Mouse (Mus musculus) forebrain, embryonic 13.5 days (tissue): ENCODE results near the gene Robo1. TPM values are rescaled to one million over a fixed set of nuclear protein-coding genes. Genes with fewer than 3 reads are reported as not detected.

Experiments
- ATAC-seq: fragments of 200-750 bp; cut with Nextera tagmentation; 2 replicates; pipeline ENCODE4 v1.8.0; 2017
- H3K27ac ChIP-seq: fragments of 300-500 bp; sonication (generic); 2 replicates; pipeline ENCODE4 v1.5.1; 2015; ENCODE audit warnings: inconsistent platforms, mild to moderate bottlenecking, moderate library complexity
- H3K27me3 ChIP-seq: fragments of 300-500 bp; sonication (generic); 2 replicates; pipeline ENCODE4 v1.6.1; 2015; ENCODE audit warnings: mild to moderate bottlenecking, inconsistent platforms
- H3K36me3 ChIP-seq: fragments of 300-500 bp; sonication (generic); 2 replicates; pipeline ENCODE4 v1.6.1; 2015; ENCODE audit warnings: mild to moderate bottlenecking, inconsistent platforms; ENCODE audit not compliant: poor library complexity, severe bottlenecking
- H3K4me1 ChIP-seq: fragments of 300-500 bp; sonication (generic); 2 replicates; pipeline ENCODE4 v1.6.1; 2015; ENCODE audit warnings: inconsistent platforms
- H3K4me2 ChIP-seq: fragments of 300-500 bp; sonication (generic); 2 replicates; pipeline ENCODE4 v1.6.1; 2015; ENCODE audit warnings: inconsistent platforms, mild to moderate bottlenecking, moderate library complexity
- H3K4me3 ChIP-seq: fragments of 300-500 bp; sonication (generic); 2 replicates; pipeline ENCODE4 v1.5.1; 2015; ENCODE audit warnings: mild to moderate bottlenecking, inconsistent platforms
- H3K9ac ChIP-seq: fragments of 300-500 bp; sonication (generic); 2 replicates; pipeline ENCODE4 v1.6.1; 2015; ENCODE audit warnings: mild to moderate bottlenecking, inconsistent platforms
- H3K9me3 ChIP-seq: fragments of 300-500 bp; sonication (generic); replicated peaks from 2 replicates; pipeline ENCODE4 v1.6.1; 2016; ENCODE audit warnings: inconsistent platforms
- WGBS: fragments of 180-500 bp; shearing (Covaris S2); methylation state at CpG from one replicate; pipeline ENCODE4 v1.1.7; 2015; 5-methylcytosine and 5-hydroxymethylcytosine counted together
- polyA plus RNA-seq: library from polyadenylated mRNA; unstranded; fragments of >200 nt; fragmentation: Nextera tagmentation; extraction: Ambion mirVana; gene quantifications from 2 replicates; pipeline ENCODE4 v1.2.1, GENCODE M21; 2015

The Robo1 gene
- polyA plus RNA-seq, 1 experiment from 2014 or later = 36.9 TPM

DNA sequence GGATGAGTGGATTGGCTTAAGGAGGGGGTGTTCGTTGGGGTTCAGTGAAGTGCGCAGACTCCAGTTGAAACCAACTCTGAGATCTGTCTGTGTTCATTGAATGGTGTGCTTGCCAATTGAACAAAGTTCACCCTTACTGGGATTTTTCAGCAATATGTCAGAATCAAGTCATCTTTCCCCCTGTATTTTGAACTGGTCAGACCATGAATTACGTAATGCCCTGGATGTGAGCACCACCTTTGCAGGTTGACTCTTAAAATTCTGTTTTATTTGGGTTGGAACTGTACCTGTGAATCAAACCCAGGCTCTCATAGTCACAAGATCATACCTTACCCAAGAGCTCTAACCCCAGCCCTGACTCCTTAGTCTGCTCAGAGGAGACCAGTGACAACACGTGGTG, 666.6 kb downstream of the Robo1 start:
- Histone ChIP-seq H3K36me3 (no peaks in the 10 kb centered on the region), H3K4me1 (0 out of 2 replicates have a peak, but pooled peaks cover 4% of the 10 kb centered on the region), H3K27ac (no peak overlapping the region), H3K9ac (no peak overlapping the region), H3K4me2 (no peak overlapping the region), H3K27me3 (no peaks in the 10 kb centered on the region), H3K4me3 (no peak overlapping the region), H3K9me3 (no peaks in the 10 kb centered on the region)
- ATAC-seq = no peak
- WGBS = 99% methylated on average over 4 of the region's 4 CpGs

DNA sequence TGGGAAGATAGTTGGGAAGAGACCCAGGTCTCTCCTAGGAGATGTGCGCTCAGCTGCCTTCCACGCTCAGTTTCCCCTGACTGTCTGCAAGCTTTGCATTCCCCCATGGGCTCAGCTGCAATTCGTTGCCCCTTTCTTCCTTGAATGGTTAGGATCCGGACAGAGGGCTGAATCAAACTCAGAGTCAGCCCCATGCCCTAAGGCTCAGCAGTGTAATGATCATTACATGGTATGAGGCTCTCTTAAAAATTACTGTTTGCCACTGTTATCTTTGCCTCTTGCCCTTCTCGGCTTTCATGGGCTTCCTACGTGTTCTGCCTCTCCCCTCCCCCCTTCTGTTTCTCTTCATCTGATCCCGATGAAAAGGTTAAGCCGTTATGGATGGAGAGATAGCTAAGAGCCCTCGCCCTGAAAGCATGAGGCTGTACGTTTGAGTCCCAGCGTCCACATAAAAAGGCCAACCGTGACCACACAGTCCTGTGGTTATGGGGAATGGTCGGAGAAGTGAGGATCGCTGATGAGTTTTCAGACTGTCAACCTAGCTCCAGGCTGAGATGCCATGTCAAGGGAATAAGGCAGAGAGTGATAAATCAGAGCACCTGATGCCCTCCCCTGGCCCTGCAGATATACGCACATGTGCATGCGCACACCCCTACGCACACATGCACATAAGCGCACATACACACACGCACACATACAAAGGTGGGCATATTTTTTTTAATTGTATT, 668.9 kb downstream of the Robo1 start:
- no peaks in the 10 kb centered on the region for H3K9me3 ChIP-seq
- no peak overlapping the region for H3K9ac ChIP-seq
- no peak overlapping the region for H3K4me3 ChIP-seq
- H3K4me1 ChIP-seq = 0 out of 2 replicates have a peak, but pooled peaks cover 4% of the 10 kb centered on the region
- 75% methylated on average over 19 of the region's 19 CpGs for WGBS
- no peak overlapping the region for H3K4me2 ChIP-seq
- no peaks in the 10 kb centered on the region for H3K27me3 ChIP-seq
- no peaks in the 10 kb centered on the region for H3K36me3 ChIP-seq
- no peak for ATAC-seq
- no peak overlapping the region for H3K27ac ChIP-seq

DNA sequence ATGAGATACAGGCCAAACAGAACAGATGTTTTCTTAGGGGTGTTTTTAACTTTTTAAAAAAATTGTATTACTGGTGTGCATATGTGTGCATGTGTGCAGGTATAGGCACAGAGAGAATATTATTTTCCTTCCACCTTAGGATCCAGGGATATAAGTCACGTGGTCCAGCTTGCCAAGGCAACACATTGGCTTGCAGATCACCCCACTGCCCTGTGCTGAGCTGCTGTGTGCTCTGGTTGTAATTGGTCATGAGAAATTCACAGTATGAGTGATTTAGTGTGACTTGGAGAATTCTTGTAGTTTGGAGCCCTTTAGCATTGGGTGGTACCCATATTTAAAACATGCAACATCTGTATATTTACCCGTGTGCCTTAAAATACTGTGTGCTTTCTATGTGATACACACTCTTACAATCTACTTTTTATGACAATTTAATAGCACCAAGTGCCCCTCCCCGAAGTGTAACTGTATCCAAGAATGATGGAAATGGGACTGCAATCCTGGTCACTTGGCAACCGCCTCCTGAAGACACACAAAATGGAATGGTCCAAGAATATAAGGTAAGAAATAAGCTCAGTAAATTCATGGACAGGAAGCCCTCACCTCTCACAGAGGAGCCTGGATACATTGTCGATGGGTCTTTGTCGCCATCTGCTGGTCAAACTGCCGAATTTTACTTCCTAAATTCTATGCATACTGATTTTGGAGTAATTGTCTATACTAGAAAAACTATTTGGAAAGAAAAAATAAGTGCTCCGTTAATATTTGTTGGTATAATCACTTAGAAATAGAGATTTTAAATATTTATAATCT, 671.5 kb downstream of the Robo1 start:
- Histone ChIP-seq H3K9ac (no peak overlapping the region), H3K4me3 (no peak overlapping the region), H3K27ac (no peak overlapping the region), H3K4me1 (0 out of 2 replicates have a peak, but pooled peaks cover 4% of the 10 kb centered on the region), H3K27me3 (no peaks in the 10 kb centered on the region), H3K36me3 (0 out of 2 replicates have a peak, but pooled peaks cover 3% of the 10 kb centered on the region), H3K4me2 (no peak overlapping the region), H3K9me3 (no peaks in the 10 kb centered on the region)
- ATAC-seq = peak; percentile 77
- WGBS = 27% methylated on average over 8 of the region's 8 CpGs

DNA sequence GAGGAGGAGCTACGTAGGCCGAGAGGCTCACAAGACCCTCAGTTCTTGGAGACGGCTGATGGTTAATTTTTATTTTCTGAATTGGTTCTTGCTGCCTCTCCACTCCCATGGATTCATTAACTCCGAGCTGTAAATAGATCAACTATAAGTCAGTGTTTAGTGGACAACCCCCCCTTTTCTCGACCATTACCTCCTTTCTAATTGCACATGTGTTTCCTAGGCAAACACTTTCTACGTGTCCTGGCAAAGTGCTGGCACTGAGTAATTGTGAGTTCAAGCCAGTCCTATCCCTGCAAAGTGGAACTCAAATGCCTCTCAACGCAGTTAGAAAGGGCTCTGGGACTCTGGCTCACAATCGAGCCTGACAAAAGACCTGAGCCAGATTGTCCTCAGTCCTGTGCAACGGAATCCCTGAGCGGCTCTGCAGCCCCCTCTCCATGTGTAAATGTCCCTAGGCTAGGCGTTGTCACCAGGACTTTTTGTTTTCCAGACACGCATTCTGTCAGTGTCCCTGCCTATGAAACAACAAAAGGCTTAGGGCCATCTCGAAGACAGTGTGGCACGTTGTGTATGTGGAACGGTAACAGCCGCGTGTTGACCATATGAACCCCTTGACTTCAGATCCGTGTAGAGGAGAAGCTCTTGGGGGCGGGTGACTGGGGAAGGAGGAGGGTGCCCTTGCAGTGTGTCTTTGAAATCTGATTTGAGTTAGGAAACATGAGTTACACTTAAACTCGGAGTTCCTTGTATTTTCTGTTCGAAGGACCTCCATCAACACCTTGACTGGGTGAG, 682.5 kb downstream of the Robo1 start:
- H3K4me3 ChIP-seq = no peak overlapping the region
- H3K9me3 ChIP-seq = no peaks in the 10 kb centered on the region
- H3K27me3 ChIP-seq = no peaks in the 10 kb centered on the region

DNA sequence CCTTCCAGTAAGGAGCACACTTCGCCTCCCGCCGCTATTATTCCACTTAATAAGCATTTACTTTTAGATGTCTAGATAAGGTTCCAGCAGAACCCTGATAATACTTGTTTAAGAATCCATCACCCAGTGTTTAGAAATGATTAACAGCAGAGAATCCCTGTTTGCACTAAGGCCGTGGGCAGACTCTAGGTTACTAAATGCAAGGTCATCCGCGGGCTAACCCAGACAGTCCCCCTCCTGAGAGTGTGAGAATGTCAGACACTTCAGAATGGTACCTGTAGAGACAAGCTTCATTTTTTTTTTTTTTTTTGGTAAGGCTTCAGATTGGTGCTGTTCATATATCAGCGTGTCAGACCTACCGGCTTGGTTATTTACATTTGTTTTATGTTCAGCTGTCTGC, 685.1 kb downstream of the Robo1 start:
- H3K9ac ChIP-seq = no peak overlapping the region
- no peaks in the 10 kb centered on the region for H3K27me3 ChIP-seq
- 79% methylated on average over 8 of the region's 8 CpGs for WGBS
- no peak overlapping the region for H3K27ac ChIP-seq
- no peaks in the 10 kb centered on the region for H3K9me3 ChIP-seq
- ATAC-seq = no peak
- H3K36me3 ChIP-seq = no peaks in the 10 kb centered on the region; the same call in 1 of the 2 replicates
- no peak overlapping the region for H3K4me3 ChIP-seq
- peaks cover 13% of the 10 kb centered on the region for H3K4me1 ChIP-seq
- H3K4me2 ChIP-seq = no peak overlapping the region

More for the DNA sequence above, 682.5 kb downstream of the Robo1 start:
- Histone ChIP-seq H3K4me2 (no peak overlapping the region), H3K36me3 (no peaks in the 10 kb centered on the region; the same call in 1 of the 2 replicates), H3K27ac (no peak overlapping the region), H3K9ac (no peak overlapping the region), H3K4me1 (0 out of 2 replicates have a peak, but pooled peaks cover 6% of the 10 kb centered on the region)
- 85% methylated on average over 21 of the region's 21 CpGs for WGBS
- ATAC-seq = no peak

DNA sequence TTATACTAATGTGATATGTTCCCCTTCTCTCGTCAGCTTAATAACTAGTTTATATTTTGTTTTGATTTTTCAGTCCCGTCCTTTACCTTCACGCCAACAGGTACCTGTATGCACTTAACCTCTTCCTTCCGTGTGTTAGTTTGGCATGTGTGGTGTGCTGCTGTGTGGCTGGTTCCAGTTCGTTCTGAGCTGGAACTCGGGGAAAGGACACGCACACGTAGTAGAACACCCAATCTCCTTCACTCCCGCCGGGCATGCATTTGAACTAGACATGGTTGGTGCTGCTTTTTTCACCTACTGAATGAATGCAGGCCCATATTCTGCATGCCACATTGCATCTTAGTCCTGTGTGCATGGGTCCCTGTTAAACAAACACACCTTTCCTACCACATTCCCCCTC, 685.5 kb downstream of the Robo1 start:
- no peak overlapping the region for H3K4me2 ChIP-seq
- H3K27ac ChIP-seq = no peak overlapping the region
- no peaks in the 10 kb centered on the region for H3K9me3 ChIP-seq
- WGBS = 90% methylated on average over 10 of the region's 10 CpGs
- no peaks in the 10 kb centered on the region for H3K27me3 ChIP-seq
- peaks cover 13% of the 10 kb centered on the region for H3K4me1 ChIP-seq
- ATAC-seq = no peak
- H3K36me3 ChIP-seq = no peaks in the 10 kb centered on the region; the same call in 1 of the 2 replicates
- no peak overlapping the region for H3K4me3 ChIP-seq
- H3K9ac ChIP-seq = 0 out of 2 replicates have a peak overlapping the region, but pooled peaks have one; percentile 5

DNA sequence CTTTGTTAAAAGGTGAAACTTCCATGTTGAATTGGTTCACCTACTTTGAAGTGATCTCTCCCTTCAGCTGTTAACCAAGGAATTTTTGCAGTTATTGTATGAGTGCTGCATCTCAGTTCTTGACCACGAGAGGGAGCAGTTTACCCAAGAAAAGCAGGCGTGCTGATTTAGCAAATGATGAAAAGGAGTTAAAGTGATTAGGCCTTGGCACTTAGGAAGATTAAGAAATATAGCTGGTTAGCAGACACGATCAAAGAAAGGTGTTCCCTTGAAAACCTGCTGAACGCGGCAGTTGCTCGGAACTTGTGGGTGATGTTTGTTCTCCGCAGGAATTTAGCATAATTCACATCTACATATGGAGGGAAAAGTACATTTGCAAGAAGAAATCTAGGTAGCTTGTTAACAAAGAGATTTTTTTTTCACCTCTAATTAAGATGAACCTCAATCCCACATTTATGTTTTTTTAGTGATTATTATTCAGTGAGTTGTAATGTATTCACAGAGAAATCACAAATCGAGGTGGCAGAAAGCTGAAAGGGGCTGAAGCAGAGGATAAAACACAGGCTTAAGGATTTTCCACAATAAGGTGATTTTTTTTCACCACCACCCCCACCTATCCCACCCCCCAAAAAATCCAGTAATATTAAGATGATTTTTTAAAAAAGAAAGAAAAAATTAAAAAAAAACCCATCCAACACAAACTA, 687.3 kb downstream of the Robo1 start:
- H3K4me2 ChIP-seq = 0 out of 2 replicates have a peak overlapping the region, but pooled peaks have one; percentile 10
- WGBS = 13% methylated on average over 8 of the region's 8 CpGs
- H3K36me3 ChIP-seq = no peaks in the 10 kb centered on the region
- no peaks in the 10 kb centered on the region for H3K27me3 ChIP-seq
- H3K9ac ChIP-seq = no peak overlapping the region
- peaks cover 13% of the 10 kb centered on the region for H3K4me1 ChIP-seq
- no peak overlapping the region; the same call in 1 of the 2 replicates for H3K27ac ChIP-seq
- no peak overlapping the region for H3K4me3 ChIP-seq
- ATAC-seq = peak; percentile 57
- H3K9me3 ChIP-seq = no peaks in the 10 kb centered on the region

DNA sequence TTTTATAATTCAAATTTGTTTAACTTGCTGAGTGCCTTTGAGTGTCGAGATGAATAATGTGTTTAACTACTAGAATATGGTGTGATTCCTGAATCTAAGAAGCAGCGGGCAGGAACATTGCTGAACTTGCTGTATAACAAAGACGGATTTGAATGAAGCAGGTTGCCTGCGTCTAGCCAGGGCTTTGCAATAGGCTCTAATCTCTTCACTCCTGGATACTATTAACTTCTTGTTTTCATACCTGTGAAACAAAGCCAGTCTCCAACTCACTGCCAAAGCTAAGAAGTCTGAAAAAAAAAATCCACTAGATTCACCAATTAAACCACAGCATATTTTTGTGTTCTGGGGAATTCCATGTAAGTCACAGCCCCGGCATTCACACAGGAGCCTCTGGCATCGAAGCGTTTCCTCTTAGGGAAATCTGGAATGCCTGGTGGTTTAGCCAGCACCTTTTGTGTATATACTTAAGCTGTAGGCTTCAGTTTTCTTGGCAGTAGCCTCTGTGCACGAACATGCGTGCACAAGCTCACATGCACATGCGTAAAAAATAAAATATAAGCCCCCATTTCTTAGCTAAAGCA, 687.9 kb downstream of the Robo1 start:
- Histone ChIP-seq H3K4me1 (peaks cover 13% of the 10 kb centered on the region), H3K4me3 (no peak overlapping the region), H3K4me2 (no peak overlapping the region), H3K27ac (peak overlapping the region; percentile 2; the same call in 1 of the 2 replicates), H3K9ac (no peak overlapping the region), H3K36me3 (no peaks in the 10 kb centered on the region), H3K9me3 (no peaks in the 10 kb centered on the region), H3K27me3 (no peaks in the 10 kb centered on the region)
- 0 out of 2 replicates have a peak, but pooled peaks have one; percentile 39 for ATAC-seq
- 26% methylated on average over 10 of the region's 10 CpGs for WGBS

DNA sequence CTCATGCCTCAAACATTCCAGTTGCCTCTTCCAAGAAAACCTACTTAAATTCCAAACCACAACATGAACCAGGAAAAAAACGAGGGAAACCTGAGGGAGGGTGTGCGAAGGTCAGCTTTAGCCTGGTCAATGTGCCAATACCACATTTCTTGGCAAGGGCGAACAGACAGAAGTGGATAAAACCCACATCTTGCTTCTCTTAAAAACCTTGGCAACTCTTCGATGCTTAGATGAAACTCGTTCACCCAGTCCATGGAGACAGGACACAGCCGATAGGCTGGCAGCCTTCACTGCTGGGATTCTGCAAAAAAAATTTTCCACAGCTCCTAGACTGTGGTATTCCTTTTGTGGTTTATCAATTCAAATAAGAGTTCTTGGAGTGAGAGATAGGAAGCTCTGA, 690.6 kb downstream of the Robo1 start:
- Histone ChIP-seq H3K36me3 (0 out of 2 replicates have a peak, but pooled peaks cover 10% of the 10 kb centered on the region), H3K4me1 (peaks cover 7% of the 10 kb centered on the region), H3K4me2 (no peak overlapping the region), H3K4me3 (no peak overlapping the region), H3K9ac (no peak overlapping the region), H3K27ac (no peak overlapping the region), H3K27me3 (no peaks in the 10 kb centered on the region), H3K9me3 (no peaks in the 10 kb centered on the region)
- ATAC-seq = no peak
- WGBS = 79% methylated on average over 6 of the region's 6 CpGs

DNA sequence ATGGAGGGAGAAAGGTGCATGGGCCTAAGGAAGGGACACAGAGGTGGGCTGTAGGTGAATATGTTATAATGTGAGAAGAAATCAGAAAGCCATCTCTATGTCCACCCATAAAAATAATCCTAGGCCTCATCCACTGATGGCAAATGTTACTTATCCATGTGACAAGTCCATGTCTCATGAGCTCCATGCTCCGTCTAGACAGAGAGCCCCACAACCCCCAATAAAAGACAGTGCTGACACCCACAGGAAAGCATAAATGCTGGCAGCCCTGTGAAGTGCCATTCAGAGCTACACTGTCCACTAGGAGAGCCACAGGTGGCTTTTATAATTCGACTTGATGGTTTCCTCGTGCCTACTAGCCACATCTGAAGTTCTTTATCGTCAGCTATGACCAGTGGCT, 694.6 kb downstream of the Robo1 start:
- Histone ChIP-seq H3K4me3 (no peak overlapping the region), H3K9ac (no peak overlapping the region), H3K4me2 (no peak overlapping the region), H3K36me3 (peaks cover 17% of the 10 kb centered on the region), H3K9me3 (no peaks in the 10 kb centered on the region), H3K4me1 (peaks cover 9% of the 10 kb centered on the region), H3K27me3 (no peaks in the 10 kb centered on the region), H3K27ac (no peak overlapping the region)
- WGBS = 92% methylated on average over 4 of the region's 4 CpGs
- ATAC-seq = no peak

DNA sequence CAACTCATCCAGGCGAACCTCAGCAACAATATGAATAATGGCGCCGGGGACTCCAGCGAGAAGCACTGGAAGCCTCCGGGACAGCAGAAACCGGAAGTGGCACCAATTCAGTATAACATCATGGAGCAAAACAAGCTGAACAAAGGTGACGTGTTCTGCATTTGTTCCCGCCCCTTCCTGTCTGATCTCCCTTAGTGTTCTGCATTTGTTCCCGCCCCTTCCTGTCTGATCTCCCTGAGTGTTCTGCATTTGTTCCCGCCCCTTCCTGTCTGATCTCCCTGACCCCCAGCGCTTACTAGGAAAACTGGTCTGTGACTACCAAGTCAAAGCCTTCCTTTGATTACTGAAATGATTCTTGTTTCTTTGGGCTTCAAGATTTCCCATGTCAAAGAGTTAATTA, 696.5 kb downstream of the Robo1 start:
- 95% methylated on average over 11 of the region's 11 CpGs for WGBS
- no peak overlapping the region for H3K4me3 ChIP-seq
- no peaks in the 10 kb centered on the region for H3K27me3 ChIP-seq
- peaks cover 9% of the 10 kb centered on the region for H3K4me1 ChIP-seq
- no peak for ATAC-seq
- H3K9me3 ChIP-seq = no peaks in the 10 kb centered on the region
- H3K4me2 ChIP-seq = no peak overlapping the region
- no peak overlapping the region for H3K27ac ChIP-seq
- H3K36me3 ChIP-seq = peaks cover 18% of the 10 kb centered on the region
- no peak overlapping the region for H3K9ac ChIP-seq
